Mouse (Mus musculus) C2C12 (cell line): ENCODE data around the gene Osbpl6. TPM values are rescaled to one million over a fixed set of nuclear protein-coding genes. Genes with fewer than 3 reads are reported as not detected.

Source experiments
- H3K27me3 ChIP-seq: one replicate; pipeline ENCODE4 v1.6.1; 2011; ENCODE audit not compliant: control insufficient read depth, insufficient read depth, insufficient read length
- H3K36me3 ChIP-seq: one replicate; pipeline ENCODE4 v1.6.1; 2011; ENCODE audit not compliant: control insufficient read depth, insufficient read depth
- H3K4me3 ChIP-seq: one replicate; pipeline ENCODE4 v1.5.1; 2011; ENCODE audit warnings: mild to moderate bottlenecking, control low read depth; ENCODE audit not compliant: poor library complexity, insufficient read depth, severe bottlenecking
- H3K79me2 ChIP-seq: one replicate; pipeline ENCODE4 v1.6.1; 2011; ENCODE audit not compliant: control insufficient read depth, insufficient read depth
- H3K79me3 ChIP-seq: one replicate; pipeline ENCODE4 v1.6.1; 2011; ENCODE audit warnings: low read depth, control low read depth
- H3ac ChIP-seq: one replicate; pipeline ENCODE3; 2011; ENCODE audit warnings: low read depth; ENCODE audit not compliant: control insufficient read depth, insufficient read length
- CEBPB ChIP-seq: IDR thresholded peaks from one replicate; pipeline ENCODE4 v1.6.1; 2011; ENCODE audit warnings: low read depth, mild to moderate bottlenecking, control low read depth, moderate library complexity
- CTCF ChIP-seq: IDR thresholded peaks from one replicate; pipeline ENCODE4 v1.5.1; 2011; ENCODE audit not compliant: control insufficient read depth, insufficient read depth, insufficient read length
- FOSL1 ChIP-seq: IDR thresholded peaks from one replicate; pipeline ENCODE4 v1.8.0; 2011; ENCODE audit warnings: mild to moderate bottlenecking, low read length; ENCODE audit not compliant: poor library complexity, insufficient read depth, severe bottlenecking
- MAX ChIP-seq: IDR thresholded peaks from one replicate; pipeline ENCODE4 v1.6.1; 2011; ENCODE audit warnings: mild to moderate bottlenecking, control low read depth
- MYOD1 ChIP-seq: IDR thresholded peaks from one replicate; pipeline ENCODE4 v1.6.1; 2011; ENCODE audit warnings: low read depth; ENCODE audit not compliant: control insufficient read depth, insufficient read length
- MYOG ChIP-seq: IDR thresholded peaks from one replicate; pipeline ENCODE4 v1.6.1; 2011; ENCODE audit not compliant: control insufficient read depth, insufficient read length; ENCODE audit errors: extremely low read depth
- USF1 ChIP-seq: IDR thresholded peaks from one replicate; pipeline ENCODE4 v1.6.1; 2011; ENCODE audit warnings: low read depth, mild to moderate bottlenecking, control low read depth, moderate library complexity
- long read RNA-seq, 2 experiments: library from polyadenylated mRNA; unstranded; transcript quantifications; one replicate each; pipeline ENCODE4 v2.0.0; 2019 to 2020
- polyA plus RNA-seq: library from polyadenylated mRNA; unstranded; fragments of >200 nt; fragmentation: generic; extraction: Trizol; gene quantifications from one replicate; pipeline ENCODE4 v1.2.1, GENCODE M21; 2012; ENCODE audit warnings: missing spikeins

Osbpl6 gene
- polyA plus RNA-seq: 3.0 TPM
- long read RNA-seq, experiment 1, partial matches to known transcripts: 0 of 8 reads
- long read RNA-seq, experiment 1, other reads (novel, unspliced or antisense): 6 of 8 reads
- long read RNA-seq, experiment 2, partial matches to known transcripts: 1 of 39 reads
- long read RNA-seq, experiment 2, other reads (novel, unspliced or antisense): 36 of 39 reads

DNA sequence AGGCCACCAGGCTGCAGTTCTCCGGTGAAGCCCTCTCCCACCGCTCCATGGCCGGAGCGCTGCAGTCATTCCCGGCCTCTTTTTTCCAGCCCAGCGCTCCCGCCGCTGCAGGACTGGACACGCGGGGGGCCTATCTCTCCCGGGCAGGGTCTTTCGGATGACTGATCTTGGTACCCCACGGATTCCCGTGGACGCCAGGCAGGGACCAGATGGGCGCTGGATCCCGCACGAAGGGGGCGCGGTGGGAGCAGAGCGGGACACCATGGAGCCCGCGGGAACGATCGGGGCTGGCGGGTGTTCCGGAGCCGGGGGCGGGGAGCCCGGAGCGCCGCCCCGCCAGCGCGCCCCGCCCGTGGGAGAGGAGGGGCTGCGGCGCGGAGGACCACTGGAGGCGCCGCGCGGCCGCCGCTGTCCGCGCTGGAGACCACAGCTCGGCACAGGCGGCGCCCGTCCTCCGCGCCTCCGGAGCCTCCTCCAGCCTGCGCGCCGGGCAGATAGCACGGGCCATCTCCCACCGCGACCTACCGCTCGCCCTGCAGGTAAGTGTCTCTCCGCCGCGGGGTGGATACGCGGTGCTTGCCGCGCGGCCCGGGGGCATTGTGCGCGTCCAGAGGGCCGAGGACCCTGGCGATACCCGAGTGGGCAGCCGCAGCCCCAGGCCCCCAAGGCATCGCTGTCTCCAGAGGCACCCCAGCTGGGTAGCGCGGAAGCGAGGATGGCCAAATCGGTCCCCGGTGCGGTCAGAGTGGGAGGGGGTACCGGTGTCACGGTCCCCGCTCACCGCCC, at the start of gene Osbpl6:
TSS of gene Osbpl6 (plus strand) at position 358 of the 786 bp plus-strand sequence.
- H3K27me3 ChIP-seq: no peaks in the 10 kb centered on the region
- no peaks in the 10 kb centered on the region for H3K79me2 ChIP-seq
- no peaks in the 10 kb centered on the region for H3K79me3 ChIP-seq
- H3K4me3 ChIP-seq: peak within 1 kb of the TSS; percentile 29
- no peaks in the 10 kb centered on the region for H3K36me3 ChIP-seq
- H3ac ChIP-seq: peak within 1 kb of the TSS; percentile 93
- TF ChIP-seq CTCF (peak; percentile 28), FOSL1 (no peak)

GRCm38 (mm10) chr2:76360226-76360625, 46.1 kb upstream of the Osbpl6 start, which contains the start of gene Cyct:
Gene Cyct (minus strand): TSS chr2:76360450.
- Histone ChIP-seq H3K79me3 (no peaks in the 10 kb centered on the region), H3K36me3 (no peaks in the 10 kb centered on the region), H3K4me3 (no peak within 1 kb of the TSS), H3K27me3 (no peaks in the 10 kb centered on the region), H3ac (no peak within 1 kb of the TSS), H3K79me2 (no peaks in the 10 kb centered on the region)
- no peak for TF ChIP-seq CEBPB

DNA sequence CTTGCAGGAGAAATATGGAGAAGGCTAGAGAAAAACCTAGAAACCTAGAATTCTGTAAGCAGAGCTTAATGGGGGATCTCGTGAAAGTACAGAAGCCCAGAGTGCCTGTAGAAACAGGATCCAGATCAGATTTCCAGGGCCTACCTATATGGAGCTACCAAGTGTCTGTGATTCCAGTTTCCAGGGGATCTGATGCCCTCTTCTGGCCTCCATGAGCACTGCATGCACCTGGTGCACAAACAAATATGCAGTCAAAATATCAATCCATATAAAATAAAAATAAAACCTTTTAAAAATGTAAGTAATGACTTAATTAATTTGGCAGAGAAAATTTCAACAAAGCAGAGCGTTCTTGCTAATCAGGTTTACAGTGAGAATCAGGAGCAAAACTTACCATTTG, 44.2 kb upstream of the Osbpl6 start:
- Histone ChIP-seq H3K36me3 (no peaks in the 10 kb centered on the region), H3K79me2 (no peaks in the 10 kb centered on the region), H3ac (no peak overlapping the region), H3K79me3 (no peaks in the 10 kb centered on the region), H3K27me3 (no peaks in the 10 kb centered on the region), H3K4me3 (no peak overlapping the region)
- TF ChIP-seq MYOG (no peak), MAX (no peak), MYOD1 (no peak), CTCF (no peak)

GRCm38 (mm10) chr2:76365811-76366210, 40.5 kb upstream of the Osbpl6 start:
- TF ChIP-seq CTCF (no peak), MYOD1 (no peak), MAX (no peak), FOSL1 (no peak), MYOG (no peak), USF1 (no peak), CEBPB (no peak)

DNA sequence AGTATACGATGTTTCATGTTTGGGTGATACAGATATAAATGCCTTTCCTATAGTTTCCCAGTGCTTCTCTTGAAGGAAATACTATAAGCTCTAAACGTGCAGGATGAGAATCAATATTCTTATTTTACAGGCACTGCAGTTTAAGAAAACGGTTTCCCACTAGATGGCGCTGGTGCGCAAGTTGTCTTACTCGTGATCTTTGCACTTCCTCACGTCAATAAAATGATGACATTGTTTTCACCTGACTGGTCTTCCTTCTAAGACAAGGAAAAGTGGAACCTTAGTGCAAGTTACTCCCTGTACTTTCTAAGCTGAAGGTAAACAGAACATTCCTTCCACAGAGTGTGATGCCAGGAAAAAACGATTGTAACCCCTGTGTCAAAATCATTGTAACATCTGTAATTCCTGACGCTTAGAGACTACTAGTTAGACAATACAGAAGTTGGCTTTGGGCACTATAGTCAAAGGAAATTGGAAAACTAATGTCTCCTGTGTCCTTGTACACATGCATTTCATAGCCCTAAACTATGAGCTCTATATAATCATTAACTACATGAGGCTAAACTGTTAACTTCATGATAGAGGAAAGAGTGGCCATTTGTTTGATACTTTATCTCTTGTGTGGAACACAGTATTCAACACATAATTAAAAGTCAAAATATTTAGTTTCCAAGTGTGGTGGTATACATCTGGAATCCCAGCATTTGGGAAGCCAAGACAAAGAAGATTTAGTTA, 39.0 kb upstream of the Osbpl6 start:
- peaks cover 23% of the 10 kb centered on the region for H3K79me2 ChIP-seq

More at GRCm38 (mm10) chr2:76365811-76366210, 40.5 kb upstream of the Osbpl6 start:
- H3ac ChIP-seq: no peak overlapping the region
- H3K27me3 ChIP-seq: no peaks in the 10 kb centered on the region
- no peak overlapping the region for H3K4me3 ChIP-seq
- H3K79me3 ChIP-seq: peaks cover 6% of the 10 kb centered on the region
- peaks cover 8% of the 10 kb centered on the region for H3K79me2 ChIP-seq
- H3K36me3 ChIP-seq: no peaks in the 10 kb centered on the region

More for the DNA sequence above, 39.0 kb upstream of the Osbpl6 start:
- Histone ChIP-seq H3K27me3 (no peaks in the 10 kb centered on the region), H3K79me3 (peaks cover 10% of the 10 kb centered on the region), H3ac (no peak overlapping the region), H3K36me3 (peaks cover 5% of the 10 kb centered on the region), H3K4me3 (no peak overlapping the region)
- TF ChIP-seq CTCF (peak; percentile 30), CEBPB (no peak), MYOD1 (no peak)
